Mouse (Mus musculus): ENCODE results near the gene Tgfa. TPM values are rescaled to one million over a fixed set of nuclear protein-coding genes. Genes with fewer than 3 reads are reported as not detected.
A peak's percentile ranks its signal among the peaks of the same experiment; 100 is the strongest.

Tgfa gene
- total RNA-seq (2012; rRNA removed) (6.6 and 7.8 TPM in 2 replicates), polyA plus RNA-seq (2012; ENCODE audit: insufficient read depth in 1 of 2, insufficient read length in 2 of 2, low read depth in 1 of 2, low replicate concordance in 2 of 2, missing spikeins in 1 of 2) (1 to 10 TPM in 1 of 2 experiments, not detected in 1; 9.1 TPM)

DNA sequence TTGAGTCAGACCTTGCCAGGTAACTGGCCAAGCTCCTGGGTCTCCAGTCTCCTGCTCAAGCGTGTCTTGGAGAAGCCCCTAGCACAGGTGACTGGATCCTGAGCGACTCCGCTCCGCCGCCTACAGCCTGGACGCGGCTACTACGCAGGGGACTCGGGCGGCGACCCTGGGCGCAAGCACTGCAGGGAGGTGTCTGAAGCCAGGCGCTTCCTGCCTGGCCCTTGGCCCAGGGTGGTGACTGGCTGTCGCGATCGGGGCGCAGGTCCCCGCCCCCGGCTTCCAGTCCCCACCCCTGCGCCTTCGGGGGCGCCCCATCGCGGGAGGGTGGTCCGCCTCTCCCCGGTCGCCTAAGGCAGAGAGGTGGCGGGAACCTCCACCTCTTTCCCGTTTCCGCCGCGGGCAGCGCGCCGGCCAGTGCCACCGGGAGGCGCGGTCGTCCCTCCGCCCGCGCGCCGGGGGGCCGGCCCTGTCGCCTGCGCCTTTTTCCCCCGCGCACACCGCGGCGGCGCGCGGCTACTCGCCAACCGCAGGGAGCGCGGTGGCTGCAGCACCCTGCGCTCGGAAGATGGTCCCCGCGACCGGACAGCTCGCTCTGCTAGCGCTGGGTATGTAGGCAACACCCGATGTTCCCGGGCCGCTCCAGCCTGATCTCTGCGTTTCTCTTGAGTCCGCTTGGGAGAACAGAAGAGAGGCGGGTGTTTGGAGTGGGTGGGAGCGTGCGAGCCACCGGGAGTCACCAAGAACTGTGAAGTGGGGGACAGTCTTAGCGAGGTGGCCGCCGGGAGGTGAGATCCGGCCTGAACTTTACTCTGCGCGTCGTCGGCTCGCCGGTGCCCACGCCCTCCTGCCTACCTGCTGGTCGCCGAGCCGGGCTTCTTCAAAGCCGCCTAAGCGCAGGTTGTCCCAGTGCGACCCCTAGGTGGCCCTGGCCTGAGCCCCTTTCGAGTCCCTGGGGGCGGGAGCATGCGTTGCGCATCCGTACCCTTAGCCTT, at the start of gene Tgfa:
Gene Tgfa, plus strand, starts transcription at position 283 of the 992 bp plus-strand sequence.
- Histone ChIP-seq H3K27ac (ENCODE audit: control insufficient read depth, low read depth, low read length) (peak within 1 kb of the TSS; percentile 43), H3K79me2 (ENCODE audit: control insufficient read depth, insufficient read depth, low read length, poor library complexity) (peaks cover 6% of the 10 kb centered on the region; the same call in 1 of the 2 replicates), H3K4me1 (ENCODE audit: control insufficient read depth in 1 of 2, insufficient read depth in 2 of 2, low read length in 2 of 2) (peaks cover 0 to 10% of the 10 kb centered on the region in 2 experiments; a peak in 2 of 4 replicates), H3K9ac (ENCODE audit: control insufficient read depth, low read depth, low read length, poor library complexity, severe bottlenecking) (peak within 1 kb of the TSS; percentile 83), H3K9me3 (replicated peaks; ENCODE audit: insufficient read depth, low read length) (no peaks in the 10 kb centered on the region), H3K4me3 (ENCODE audit: control insufficient read depth in 1 of 2, insufficient read depth in 1 of 2, low read depth in 2 of 2, low read length in 2 of 2) (peak within 1 kb of the TSS; percentile 73 to 87), H3K27me3 (ENCODE audit: control insufficient read depth in 1 of 2, insufficient read depth in 2 of 2, low read length in 2 of 2) (no peaks in the 10 kb centered on the region), H3K36me3 (ENCODE audit: control insufficient read depth in 1 of 2, insufficient read depth in 2 of 2, low read length in 2 of 2) (peaks cover 0 to 4% of the 10 kb centered on the region in 2 experiments; a peak in 2 of 4 replicates)
- peak; percentile 91 for DNase-seq (ENCODE audit: low read depth, low spot score)
- peak; percentile 45 for TF ChIP-seq TCF12 (IDR thresholded peaks at IDR 0.05; ENCODE audit: low read depth, low read length)
- TF ChIP-seq ETS1 (IDR thresholded peaks at IDR 0.05; ENCODE audit: low read depth, low read length), result 0 out of 2 replicates have a peak, but pooled peaks have one; percentile 47
- no peak for TF ChIP-seq USF2 (IDR thresholded peaks at IDR 0.05; ENCODE audit: borderline replicate concordance in 1 of 2, insufficient read depth in 1 of 2, low read depth in 1 of 2, low read length in 2 of 2)
- TF ChIP-seq ZNF384 (IDR thresholded peaks at IDR 0.05; ENCODE audit: low read depth, low read length), result no peak
- peak; percentile 39 for TF ChIP-seq SMC3 (IDR thresholded peaks at IDR 0.05; ENCODE audit: low read depth, low read length)
- TF ChIP-seq GABPA (IDR thresholded peaks at IDR 0.05; ENCODE audit: low read depth, low read length), result no peak
- TF ChIP-seq MEF2A (IDR thresholded peaks at IDR 0.05; ENCODE audit: extremely low read depth, insufficient replicate concordance, low read depth, low read length, poor library complexity, severe bottlenecking), result no peak
- peak; percentile 45 for TF ChIP-seq NELFE (IDR thresholded peaks at IDR 0.05; ENCODE audit: low read depth, low read length)
- TF ChIP-seq TBP (IDR thresholded peaks at IDR 0.05; ENCODE audit: low read depth, low read length), result 0 out of 2 replicates have a peak, but pooled peaks have one; percentile 13
- no peak for TF ChIP-seq GATA1 (IDR thresholded peaks at IDR 0.05; ENCODE audit: low read depth, low read length)
- TF ChIP-seq E2F4 (IDR thresholded peaks at IDR 0.05; ENCODE audit: borderline replicate concordance, low read depth, low read length), result no peak
- no peak for TF ChIP-seq TAL1 (IDR thresholded peaks at IDR 0.05; ENCODE audit: low read length)
- TF ChIP-seq ZC3H11A (IDR thresholded peaks at IDR 0.05; ENCODE audit: low read depth, low read length), result 0 out of 2 replicates have a peak, but pooled peaks have one; percentile 19
- TF ChIP-seq ZMIZ1 (IDR thresholded peaks at IDR 0.05; ENCODE audit: low read depth, low read length), result peak; percentile 55; the same call in 1 of the 2 replicates
- peak; percentile 15 for TF ChIP-seq RAD21 (IDR thresholded peaks at IDR 0.05; ENCODE audit: low read depth, low read length)
- peak; percentile 68 for TF ChIP-seq SIN3A (IDR thresholded peaks at IDR 0.05; ENCODE audit: low read length)
- no peak for TF ChIP-seq ZKSCAN1 (IDR thresholded peaks at IDR 0.05; ENCODE audit: low read depth, low read length)
- 0 out of 2 replicates have a peak, but pooled peaks have one; percentile 31 for TF ChIP-seq USF1 (IDR thresholded peaks at IDR 0.05; ENCODE audit: low read depth, low read length)
- no peak for TF ChIP-seq POLR2AphosphoS5 (IDR thresholded peaks at IDR 0.05; ENCODE audit: borderline replicate concordance, low read depth, low read length)
- TF ChIP-seq BHLHE40 (IDR thresholded peaks at IDR 0.05; ENCODE audit: borderline replicate concordance, low read depth, low read length), result no peak
- no peak for TF ChIP-seq MYC (IDR thresholded peaks at IDR 0.05; ENCODE audit: low read depth, low read length)
- 0 out of 2 replicates have a peak, but pooled peaks have one; percentile 30 for TF ChIP-seq RCOR1 (IDR thresholded peaks at IDR 0.05; ENCODE audit: low read depth, low read length)
- peak; percentile 72 for TF ChIP-seq ELF1 (IDR thresholded peaks at IDR 0.05; ENCODE audit: low read depth, low read length)
- TF ChIP-seq MAFK (IDR thresholded peaks at IDR 0.05; ENCODE audit: borderline replicate concordance, low read depth, low read length), result no peak
- peak in 1 of 2 experiments; percentile 29; a peak in 1 of 4 replicates for TF ChIP-seq EP300 (IDR thresholded peaks at IDR 0.05; ENCODE audit: low read depth in 1 of 2, low read length in 2 of 2)
- TF ChIP-seq MAX (IDR thresholded peaks at IDR 0.05; ENCODE audit: low read length), result peak; percentile 68
- peak; percentile 27 to 64; a peak in 1 of 4 replicates for TF ChIP-seq POLR2A (IDR thresholded peaks at IDR 0.05; ENCODE audit: control insufficient read depth in 1 of 2, insufficient read depth in 1 of 2, low read depth in 1 of 2, low read length in 2 of 2, poor library complexity in 1 of 2)
- no peak for TF ChIP-seq UBTF (IDR thresholded peaks at IDR 0.05; ENCODE audit: borderline replicate concordance, insufficient read depth, low read depth, low read length)
- no peak; the same call in 1 of the 2 replicates for TF ChIP-seq POLR2AphosphoS2 (IDR thresholded peaks at IDR 0.05; ENCODE audit: low read length)
- 0 out of 2 replicates have a peak, but pooled peaks have one; percentile 47 for TF ChIP-seq HCFC1 (IDR thresholded peaks at IDR 0.05; ENCODE audit: low read depth, low read length)
- no peak for TF ChIP-seq CHD2 (IDR thresholded peaks at IDR 0.05; ENCODE audit: low read length)
- no peak for TF ChIP-seq CHD1 (IDR thresholded peaks at IDR 0.05; ENCODE audit: low read depth, low read length)
- no peak for TF ChIP-seq KAT2A (conservative IDR thresholded peaks at IDR 0.05; ENCODE audit: low read depth, low read length)

All from MEL (cell line).